ENCODE assay signal across 23 mouse cellular contexts in the genomic region with DNA sequence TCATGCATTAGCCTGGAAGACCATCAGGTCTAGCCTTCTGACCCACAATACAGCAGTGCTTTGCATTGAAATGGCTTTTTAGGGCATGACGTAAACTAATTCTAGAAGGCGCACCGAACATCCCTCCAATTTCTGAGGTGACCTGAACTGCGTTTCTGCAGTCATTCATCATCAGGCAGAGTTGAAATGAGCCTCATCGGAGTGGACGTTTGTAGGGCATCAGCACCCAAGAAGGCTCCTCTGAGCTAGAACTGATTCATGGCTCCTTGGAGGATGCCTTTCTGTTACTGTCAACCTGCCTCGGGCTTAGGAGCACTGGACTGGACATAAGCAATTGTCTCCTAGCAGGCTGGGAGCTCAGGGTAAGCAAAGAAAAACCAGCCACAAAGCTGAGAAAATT.
A peak's percentile ranks its signal among the peaks of the same experiment; 100 is the strongest.
DNase-seq lines count a peak whose midpoint lies in the region; ATAC-seq and TF ChIP-seq lines count a peak whose summit lies in the region.
"Had no signal": no experiment of that assay in that cellular context is flagged by ENCODE, and none has a peak within 500 bp of the region (broad histone marks: within the 10 kb centered on the region; RNA-seq: fewer than 3 reads in every experiment).

No protein-coding gene starts in this region.

- no peak for DNase-seq in hindbrain, embryonic 10.5 days (ENCODE audit: low spot score)
- no peak for DNase-seq in hindbrain, postnatal 0 days (ENCODE audit: low spot score)
- peak; percentile 3 for DNase-seq in retina, adult 2 months (ENCODE audit: low read depth, low spot score)
- no peak for DNase-seq in right cerebral cortex, postnatal 36 days (ENCODE audit: low spot score in 2 of 2)
- no peak for DNase-seq in embryonic facial prominence, embryonic 10.5 days (ENCODE audit: low spot score)
- DNase-seq: adrenal gland, postnatal 14 days; cerebellum, adult 11-12 months; cerebellum, adult 9-10 months; cerebellum, postnatal 25 days; gastrocnemius, adult 2 months; gastrocnemius, postnatal 25 days; heart, postnatal 14 days had no signal

- H3K4me3 ChIP-seq in hindbrain, embryonic 13.5 days: no peak overlapping the region
- no peak overlapping the region for H3K4me3 ChIP-seq in hindbrain, embryonic 10.5 days
- no peak overlapping the region for H3K4me3 ChIP-seq in midbrain, embryonic 15.5 days
- H3K4me3 ChIP-seq in midbrain, embryonic 16.5 days (ENCODE audit: low read depth, low read length): no peak overlapping the region
- H3K4me3 ChIP-seq in hindbrain, postnatal 0 days (ENCODE audit: low read length): no peak overlapping the region
- no peak overlapping the region for H3K4me3 ChIP-seq in embryonic facial prominence, embryonic 10.5 days
- H3K4me3 ChIP-seq: forebrain, embryonic 10.5 days; gastrocnemius, adult 2 months; heart, embryonic 15.5 days; intestine, embryonic 15.5 days had no signal

- TF ChIP-seq CTCF in hindbrain, postnatal 0 days (IDR thresholded peaks at IDR 0.05; ENCODE audit: low read depth): no peak

- H3K36me3 ChIP-seq in hindbrain, embryonic 13.5 days: no peaks in the 10 kb centered on the region
- no peaks in the 10 kb centered on the region for H3K36me3 ChIP-seq in hindbrain, embryonic 10.5 days
- H3K36me3 ChIP-seq in midbrain, embryonic 15.5 days (replicated peaks): no peaks in the 10 kb centered on the region
- H3K36me3 ChIP-seq in midbrain, embryonic 16.5 days (ENCODE audit: control insufficient read depth, insufficient read depth, low read length): no peaks in the 10 kb centered on the region
- no peaks in the 10 kb centered on the region for H3K36me3 ChIP-seq in hindbrain, postnatal 0 days (ENCODE audit: insufficient read depth, low read length)
- no peaks in the 10 kb centered on the region for H3K36me3 ChIP-seq in embryonic facial prominence, embryonic 10.5 days (replicated peaks)
- H3K36me3 ChIP-seq: forebrain, embryonic 10.5 days; heart, embryonic 15.5 days; intestine, embryonic 15.5 days had no signal

- no peak for ATAC-seq in hindbrain, embryonic 13.5 days (ENCODE audit: low FRiP score)
- no peak for ATAC-seq in midbrain, embryonic 15.5 days (replicated peaks)
- ATAC-seq in midbrain, embryonic 16.5 days: no peak
- no peak for ATAC-seq in hindbrain, postnatal 0 days
- ATAC-seq: activated CD4-positive, CD25-positive, alpha-beta regulatory T cell, adult 4 months; forebrain, embryonic 14.5 days; intestine, embryonic 15.5 days; Patski had no signal

- peak overlapping the region; percentile 56 for H3K27ac ChIP-seq in hindbrain, embryonic 13.5 days
- H3K27ac ChIP-seq in hindbrain, embryonic 10.5 days: no peak overlapping the region
- peak overlapping the region; percentile 10; the same call in 1 of the 2 replicates for H3K27ac ChIP-seq in midbrain, embryonic 15.5 days
- H3K27ac ChIP-seq in midbrain, embryonic 16.5 days (ENCODE audit: low read length): no peak overlapping the region; the same call in 1 of the 2 replicates
- H3K27ac ChIP-seq in hindbrain, postnatal 0 days: peak overlapping the region; percentile 48
- no peak overlapping the region for H3K27ac ChIP-seq in embryonic facial prominence, embryonic 10.5 days (replicated peaks)
- H3K27ac ChIP-seq: forebrain, embryonic 10.5 days; gastrocnemius, adult 2 months; heart, embryonic 15.5 days; intestine, embryonic 15.5 days had no signal

- H3K4me2 ChIP-seq in hindbrain, embryonic 13.5 days: no peak overlapping the region
- no peak overlapping the region for H3K4me2 ChIP-seq in midbrain, embryonic 15.5 days
- H3K4me2 ChIP-seq in midbrain, embryonic 16.5 days (ENCODE audit: low read length): no peak overlapping the region
- no peak overlapping the region for H3K4me2 ChIP-seq in hindbrain, postnatal 0 days (ENCODE audit: low read depth, low read length)
- H3K4me2 ChIP-seq: heart, embryonic 11.5 days; heart, embryonic 15.5 days; intestine, embryonic 15.5 days had no signal

- no peak overlapping the region for H3K9ac ChIP-seq in hindbrain, embryonic 13.5 days
- no peak overlapping the region for H3K9ac ChIP-seq in midbrain, embryonic 15.5 days
- H3K9ac ChIP-seq in midbrain, embryonic 16.5 days (ENCODE audit: low read depth, low read length): no peak overlapping the region
- H3K9ac ChIP-seq in hindbrain, postnatal 0 days (replicated peaks; ENCODE audit: low read length): no peak overlapping the region
- H3K9ac ChIP-seq: heart, embryonic 15.5 days; intestine, embryonic 15.5 days had no signal

- no peaks in the 10 kb centered on the region for H3K9me3 ChIP-seq in hindbrain, embryonic 13.5 days
- no peaks in the 10 kb centered on the region for H3K9me3 ChIP-seq in hindbrain, embryonic 10.5 days
- no peaks in the 10 kb centered on the region for H3K9me3 ChIP-seq in midbrain, embryonic 15.5 days
- no peaks in the 10 kb centered on the region for H3K9me3 ChIP-seq in midbrain, embryonic 16.5 days (replicated peaks; ENCODE audit: control insufficient read depth, low read length, poor library complexity, severe bottlenecking)
- no peaks in the 10 kb centered on the region for H3K9me3 ChIP-seq in hindbrain, postnatal 0 days (ENCODE audit: low read length)
- H3K9me3 ChIP-seq in embryonic facial prominence, embryonic 10.5 days: no peaks in the 10 kb centered on the region
- H3K9me3 ChIP-seq: forebrain, embryonic 10.5 days; heart, embryonic 15.5 days; intestine, embryonic 15.5 days had no signal

- peaks cover 21% of the 10 kb centered on the region for H3K4me1 ChIP-seq in hindbrain, embryonic 13.5 days (replicated peaks)
- H3K4me1 ChIP-seq in hindbrain, embryonic 10.5 days (replicated peaks): no peaks in the 10 kb centered on the region
- peaks cover 9% of the 10 kb centered on the region for H3K4me1 ChIP-seq in midbrain, embryonic 15.5 days
- H3K4me1 ChIP-seq in midbrain, embryonic 16.5 days (ENCODE audit: control insufficient read depth, insufficient read depth, low read length): peaks cover 6% of the 10 kb centered on the region; the same call in 1 of the 2 replicates
- no peaks in the 10 kb centered on the region for H3K4me1 ChIP-seq in hindbrain, postnatal 0 days (ENCODE audit: insufficient read depth, low read length)
- no peaks in the 10 kb centered on the region for H3K4me1 ChIP-seq in embryonic facial prominence, embryonic 10.5 days
- H3K4me1 ChIP-seq: heart, embryonic 15.5 days; intestine, embryonic 15.5 days had no signal

- H3K27me3 ChIP-seq in hindbrain, embryonic 13.5 days: no peaks in the 10 kb centered on the region
- no peaks in the 10 kb centered on the region for H3K27me3 ChIP-seq in hindbrain, embryonic 10.5 days (ENCODE audit: insufficient read depth, poor library complexity, severe bottlenecking)
- H3K27me3 ChIP-seq in midbrain, embryonic 15.5 days (replicated peaks): no peaks in the 10 kb centered on the region
- no peaks in the 10 kb centered on the region for H3K27me3 ChIP-seq in midbrain, embryonic 16.5 days (ENCODE audit: control insufficient read depth, insufficient read depth, low read depth, low read length)
- no peaks in the 10 kb centered on the region for H3K27me3 ChIP-seq in hindbrain, postnatal 0 days (ENCODE audit: insufficient read depth, low read length)
- H3K27me3 ChIP-seq in embryonic facial prominence, embryonic 10.5 days (replicated peaks; ENCODE audit: low read depth, poor library complexity, severe bottlenecking): no peaks in the 10 kb centered on the region
- H3K27me3 ChIP-seq: CH12.LX; heart, embryonic 15.5 days; intestine, embryonic 15.5 days; Patski had no signal

- 69% methylated on average over 7 of the region's 7 CpGs for WGBS in hindbrain, embryonic 13.5 days
- 88% methylated on average over 7 of the region's 7 CpGs for WGBS in hindbrain, embryonic 10.5 days
- 79% methylated on average over 7 of the region's 7 CpGs for WGBS in midbrain, embryonic 15.5 days
- 81% methylated on average over 7 of the region's 7 CpGs for WGBS in midbrain, embryonic 16.5 days
- 69% methylated on average over 7 of the region's 7 CpGs for WGBS in hindbrain, postnatal 0 days
- 90% methylated on average over 7 of the region's 7 CpGs for WGBS in embryonic facial prominence, embryonic 10.5 days

Comparison
In these comparisons a context has a peak if more than half of its experiments do, and no peak if none do; other contexts are left out.
1. H3K27ac ChIP-seq: peak in hindbrain, embryonic 13.5 days (single experiment), midbrain, embryonic 15.5 days (single experiment) and hindbrain, postnatal 0 days (single experiment); none in hindbrain, embryonic 10.5 days (single experiment), midbrain, embryonic 16.5 days (single experiment) and embryonic facial prominence, embryonic 10.5 days (single experiment).